Mouse (Mus musculus) heart, postnatal 0 days (tissue): ENCODE measurements around the gene Dgat2.

Experiments used
- CTCF ChIP-seq: IDR thresholded peaks from 2 replicates; pipeline ENCODE4 v1.5.1; 2016; ENCODE audit warnings: antibody characterized with exemption, control low read depth, low read depth
- EP300 ChIP-seq: IDR thresholded peaks from 2 replicates; pipeline ENCODE4 v1.6.1; 2016; ENCODE audit warnings: antibody characterized with exemption, low read depth

DNA sequence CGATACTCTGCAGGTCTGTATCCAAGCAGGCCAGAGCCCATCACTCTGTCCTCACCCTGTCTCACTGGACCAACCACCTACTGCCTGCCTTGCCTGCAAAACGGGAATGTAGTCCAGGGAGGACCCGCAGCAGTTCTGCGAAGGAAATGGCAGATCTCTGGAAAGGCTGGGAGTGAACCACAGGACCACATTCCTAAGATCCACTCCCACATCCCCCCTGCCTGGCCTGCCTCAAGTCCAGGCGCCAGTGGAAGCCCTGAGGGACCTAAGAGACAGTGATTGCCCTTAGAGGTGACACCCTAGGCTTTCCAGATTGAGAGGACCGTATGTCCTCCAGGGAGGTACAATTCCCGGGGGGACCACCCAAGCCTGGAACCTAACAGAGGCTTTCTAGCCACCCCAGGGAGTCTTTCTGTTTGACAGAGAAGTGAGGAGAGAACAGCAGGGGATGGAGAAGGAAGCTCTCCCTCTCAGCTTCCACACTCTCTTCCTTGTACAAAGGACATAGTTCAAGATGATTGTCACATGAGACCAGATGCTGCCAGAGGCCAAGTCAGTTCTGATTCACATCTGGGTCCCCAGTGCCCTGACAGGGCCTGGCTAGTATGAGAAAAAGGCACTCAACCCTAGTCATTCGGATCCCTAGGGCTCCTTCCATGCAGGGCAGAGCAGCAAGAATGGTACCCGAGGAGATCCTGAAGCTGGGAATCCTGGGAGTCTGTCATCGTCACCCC, 10.6 kb downstream of the Dgat2 start:
- TF ChIP-seq CTCF (no peak), EP300 (no peak)
